Mouse (Mus musculus): ENCODE measurements around the gene Gpr82. TPM values are rescaled to one million over a fixed set of nuclear protein-coding genes. Genes with fewer than 3 reads are reported as not detected.

Gpr82 gene
- polyA plus RNA-seq, 1 experiment from 2014 or later = 0.57 TPM

DNA sequence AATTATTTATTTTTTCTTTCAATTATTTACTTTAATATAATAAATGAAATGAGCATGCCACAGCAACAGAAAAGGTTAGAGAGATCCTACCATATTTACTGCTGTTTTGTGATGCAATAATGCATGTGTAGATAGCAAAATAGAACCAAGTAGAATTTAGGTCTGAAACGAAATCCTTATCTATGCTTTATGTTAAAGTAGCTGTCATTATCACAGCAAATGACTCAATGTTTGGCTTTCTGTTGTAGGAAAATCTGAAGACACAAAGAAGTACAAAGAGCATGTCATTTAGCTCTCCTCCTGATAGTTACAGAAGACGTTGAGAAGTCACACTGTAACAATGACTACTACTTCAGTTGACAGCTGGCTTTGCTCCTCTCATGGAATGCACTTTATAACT lies 22.3 kb upstream of the Gpr82 start:
- no peak overlapping the region for H3K9ac ChIP-seq (ENCODE audit: low read length)
- no peaks in the 10 kb centered on the region for H3K9me3 ChIP-seq (ENCODE audit: control insufficient read depth, low read length)
- WGBS = 80% methylated on average over 2 of the region's 2 CpGs
- DNase-seq (ENCODE audit: low spot score) (no peak), ATAC-seq (replicated peaks; ENCODE audit: low FRiP score) (no peak)
- no peak overlapping the region for H3K27ac ChIP-seq (ENCODE audit: low read depth, low read length)
- H3K4me2 ChIP-seq (ENCODE audit: low read depth, low read length, severe bottlenecking) = no peak overlapping the region
- no peak overlapping the region for H3K4me3 ChIP-seq (ENCODE audit: low read depth, low read length)
- no peaks in the 10 kb centered on the region for H3K4me1 ChIP-seq (replicated peaks; ENCODE audit: control insufficient read depth, insufficient read depth, low read length)
- no peaks in the 10 kb centered on the region for H3K27me3 ChIP-seq (ENCODE audit: control insufficient read depth, insufficient read depth, low read length)
- no peaks in the 10 kb centered on the region for H3K36me3 ChIP-seq (ENCODE audit: control insufficient read depth, insufficient read depth, low read length)

DNA sequence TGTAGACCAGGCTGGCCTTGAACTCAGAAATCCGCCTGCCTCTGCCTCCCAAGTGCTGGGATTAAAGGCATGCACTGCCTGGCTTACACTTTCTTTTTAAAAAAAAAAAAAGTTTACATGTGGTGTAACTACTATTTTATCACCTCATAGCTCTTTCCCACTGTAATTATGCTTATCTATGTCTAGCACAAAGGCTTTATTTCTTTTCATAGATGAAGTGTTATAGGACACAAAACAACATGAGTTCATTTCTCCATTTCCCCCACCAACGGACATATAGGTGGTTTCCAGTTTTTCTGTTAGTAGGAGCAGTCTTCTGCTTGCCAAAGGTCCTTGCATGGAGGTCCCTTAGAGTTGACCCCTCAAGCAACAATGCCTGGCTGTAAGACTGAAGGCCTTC lies 9.3 kb upstream of the Gpr82 start:
- Histone ChIP-seq H3K27ac (ENCODE audit: low read depth, low read length) (no peak overlapping the region), H3K36me3 (ENCODE audit: control insufficient read depth, insufficient read depth, low read length) (no peaks in the 10 kb centered on the region), H3K9me3 (ENCODE audit: control insufficient read depth, low read length) (no peaks in the 10 kb centered on the region), H3K4me3 (ENCODE audit: low read depth, low read length) (no peak overlapping the region), H3K9ac (ENCODE audit: low read length) (no peak overlapping the region), H3K4me1 (replicated peaks; ENCODE audit: control insufficient read depth, insufficient read depth, low read length) (no peaks in the 10 kb centered on the region), H3K4me2 (ENCODE audit: low read depth, low read length, severe bottlenecking) (no peak overlapping the region), H3K27me3 (ENCODE audit: control insufficient read depth, insufficient read depth, low read length) (no peaks in the 10 kb centered on the region)
- WGBS = 57% methylated on average over 2 of the region's 2 CpGs
- ATAC-seq (replicated peaks; ENCODE audit: low FRiP score) = no peak
- no peak for DNase-seq (ENCODE audit: low spot score)

DNA sequence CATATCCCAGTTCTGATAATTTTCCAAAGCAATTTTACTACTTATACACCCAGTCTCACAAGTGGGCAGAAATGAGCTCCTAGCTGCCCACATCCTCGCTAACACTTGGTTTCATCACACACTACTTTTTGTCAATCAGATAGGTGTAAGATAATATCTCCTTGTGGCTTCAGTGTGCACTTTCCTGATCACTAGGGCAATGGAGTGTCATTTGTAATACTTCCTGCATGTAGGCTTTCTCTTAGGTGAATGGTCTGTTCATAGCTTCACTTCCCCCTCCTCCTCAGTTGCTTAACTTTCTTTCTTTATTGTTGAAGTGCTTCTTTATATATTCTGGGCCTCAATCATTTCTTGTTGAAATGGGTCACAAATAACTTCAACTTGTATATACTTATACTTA lies 8.9 kb upstream of the Gpr82 start:
- 92% methylated on average over 1 of the region's 1 CpGs for WGBS
- Histone ChIP-seq H3K27ac (ENCODE audit: low read depth, low read length) (no peak overlapping the region), H3K4me1 (replicated peaks; ENCODE audit: control insufficient read depth, insufficient read depth, low read length) (no peaks in the 10 kb centered on the region), H3K4me2 (ENCODE audit: low read depth, low read length, severe bottlenecking) (no peak overlapping the region), H3K9ac (ENCODE audit: low read length) (no peak overlapping the region), H3K4me3 (ENCODE audit: low read depth, low read length) (no peak overlapping the region), H3K9me3 (ENCODE audit: control insufficient read depth, low read length) (no peaks in the 10 kb centered on the region), H3K27me3 (ENCODE audit: control insufficient read depth, insufficient read depth, low read length) (no peaks in the 10 kb centered on the region), H3K36me3 (ENCODE audit: control insufficient read depth, insufficient read depth, low read length) (no peaks in the 10 kb centered on the region)
- DNase-seq (ENCODE audit: low spot score) (no peak), ATAC-seq (replicated peaks; ENCODE audit: low FRiP score) (no peak)

DNA sequence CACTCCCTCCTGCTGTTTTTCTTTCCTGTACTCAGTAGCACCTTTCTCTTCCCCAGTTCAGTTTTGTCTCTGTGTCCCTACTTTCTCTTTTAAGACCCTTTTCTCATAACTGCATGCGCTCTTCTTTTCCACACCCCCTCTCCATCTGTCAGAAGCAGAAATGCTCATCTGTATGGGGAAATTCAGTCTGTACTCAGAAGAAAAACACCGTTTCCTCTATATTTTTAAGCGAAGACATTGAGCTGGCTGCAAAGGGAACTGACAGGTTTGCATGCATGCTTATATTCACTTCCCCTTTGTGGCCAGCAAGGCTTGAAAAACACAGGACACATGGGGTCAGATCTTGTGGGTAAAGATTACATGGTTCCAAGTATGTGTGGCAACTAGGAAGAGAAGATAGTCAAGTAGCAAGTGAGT lies 6.2 kb upstream of the Gpr82 start:
- H3K27ac ChIP-seq (ENCODE audit: low read depth, low read length) = no peak overlapping the region
- H3K9ac ChIP-seq (ENCODE audit: low read length) = no peak overlapping the region
- H3K4me2 ChIP-seq (ENCODE audit: low read depth, low read length, severe bottlenecking) = no peak overlapping the region
- ATAC-seq (replicated peaks; ENCODE audit: low FRiP score) (no peak), DNase-seq (ENCODE audit: low spot score) (no peak)
- no peaks in the 10 kb centered on the region for H3K9me3 ChIP-seq (ENCODE audit: control insufficient read depth, low read length)
- no peak overlapping the region for H3K4me3 ChIP-seq (ENCODE audit: low read depth, low read length)
- no peaks in the 10 kb centered on the region for H3K27me3 ChIP-seq (ENCODE audit: control insufficient read depth, insufficient read depth, low read length)
- H3K4me1 ChIP-seq (replicated peaks; ENCODE audit: control insufficient read depth, insufficient read depth, low read length) = no peaks in the 10 kb centered on the region
- WGBS = 85% methylated on average over 3 of the region's 3 CpGs
- H3K36me3 ChIP-seq (ENCODE audit: control insufficient read depth, insufficient read depth, low read length) = no peaks in the 10 kb centered on the region

- Histone ChIP-seq H3K9me3 (ENCODE audit: control insufficient read depth, low read length) (no peaks in the 10 kb centered on the region), H3K9ac (ENCODE audit: low read length) (no peak overlapping the region), H3K4me1 (replicated peaks; ENCODE audit: control insufficient read depth, insufficient read depth, low read length) (no peaks in the 10 kb centered on the region), H3K27ac (ENCODE audit: low read depth, low read length) (no peak overlapping the region), H3K4me3 (ENCODE audit: low read depth, low read length) (no peak overlapping the region), H3K36me3 (ENCODE audit: control insufficient read depth, insufficient read depth, low read length) (no peaks in the 10 kb centered on the region), H3K4me2 (ENCODE audit: low read depth, low read length, severe bottlenecking) (no peak overlapping the region), H3K27me3 (ENCODE audit: control insufficient read depth, insufficient read depth, low read length) (no peaks in the 10 kb centered on the region)
- 89% methylated on average over 6 of the region's 6 CpGs for WGBS
- ATAC-seq (replicated peaks; ENCODE audit: low FRiP score) = no peak
- no peak for DNase-seq (ENCODE audit: low spot score)
Measured at GRCm38 (mm10) chrX:13655906-13656305, 5.3 kb upstream of the Gpr82 start.

DNA sequence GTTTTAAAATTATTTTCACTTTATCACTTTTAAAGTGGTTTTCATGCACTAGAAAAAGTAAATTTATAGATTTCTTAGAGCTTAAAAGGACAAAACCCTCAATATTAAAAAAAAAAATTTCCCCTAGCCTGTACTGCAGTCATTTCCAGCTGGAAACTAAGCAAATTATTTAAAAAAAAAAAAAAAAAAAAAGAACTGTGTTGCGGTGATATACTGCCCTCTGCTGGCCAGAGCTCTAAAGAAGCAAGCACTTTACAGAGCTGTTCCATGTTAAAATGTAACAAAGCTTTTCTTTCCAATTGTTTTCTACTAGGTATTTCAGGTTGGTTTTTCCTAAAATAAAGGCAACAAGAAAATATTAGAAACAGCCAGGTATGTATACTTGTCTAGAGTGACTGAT lies 4.4 kb upstream of the Gpr82 start:
- no peak overlapping the region for H3K4me2 ChIP-seq (ENCODE audit: low read depth, low read length, severe bottlenecking)
- ATAC-seq (replicated peaks; ENCODE audit: low FRiP score) = no peak
- H3K27me3 ChIP-seq (ENCODE audit: control insufficient read depth, insufficient read depth, low read length) = no peaks in the 10 kb centered on the region
- H3K4me3 ChIP-seq (ENCODE audit: low read depth, low read length) = no peak overlapping the region
- 7% methylated on average over 1 of the region's 1 CpGs for WGBS
- no peak overlapping the region for H3K9ac ChIP-seq (ENCODE audit: low read length)
- no peaks in the 10 kb centered on the region for H3K36me3 ChIP-seq (ENCODE audit: control insufficient read depth, insufficient read depth, low read length)
- no peaks in the 10 kb centered on the region for H3K9me3 ChIP-seq (ENCODE audit: control insufficient read depth, low read length)
- no peak overlapping the region for H3K27ac ChIP-seq (ENCODE audit: low read depth, low read length)
- DNase-seq (ENCODE audit: low spot score) = peak; percentile 50
- no peaks in the 10 kb centered on the region for H3K4me1 ChIP-seq (replicated peaks; ENCODE audit: control insufficient read depth, insufficient read depth, low read length)

DNA sequence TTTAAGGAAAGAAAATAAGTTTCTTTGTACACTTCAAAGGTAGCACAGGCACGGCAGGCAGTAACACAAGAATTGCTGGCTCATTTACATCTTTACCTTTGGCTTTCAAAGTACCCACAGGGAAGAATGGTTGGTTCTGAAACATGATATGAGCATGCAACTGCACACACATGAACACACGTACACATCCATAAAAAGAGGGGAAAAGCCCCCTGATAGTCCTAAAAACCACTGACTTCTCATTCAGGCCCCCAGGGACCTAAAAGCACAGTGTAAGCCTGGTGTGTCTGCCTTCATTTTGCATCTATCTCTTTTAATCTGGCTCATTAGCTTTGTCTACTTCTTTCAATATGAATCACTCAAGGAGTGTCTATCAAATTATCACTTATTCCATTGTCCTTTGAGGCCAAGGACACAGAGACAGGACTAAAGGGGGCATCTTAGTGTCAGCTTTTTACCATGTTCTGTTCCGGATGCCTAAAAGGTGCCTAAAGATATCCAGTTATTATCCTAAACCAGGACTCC lies 2.5 kb upstream of the Gpr82 start:
- WGBS = 86% methylated on average over 3 of the region's 3 CpGs
- Histone ChIP-seq H3K27me3 (ENCODE audit: control insufficient read depth, insufficient read depth, low read length) (no peaks in the 10 kb centered on the region), H3K9me3 (ENCODE audit: control insufficient read depth, low read length) (no peaks in the 10 kb centered on the region), H3K9ac (ENCODE audit: low read length) (no peak overlapping the region), H3K4me1 (replicated peaks; ENCODE audit: control insufficient read depth, insufficient read depth, low read length) (no peaks in the 10 kb centered on the region), H3K36me3 (ENCODE audit: control insufficient read depth, insufficient read depth, low read length) (no peaks in the 10 kb centered on the region), H3K4me2 (ENCODE audit: low read depth, low read length, severe bottlenecking) (no peak overlapping the region), H3K27ac (ENCODE audit: low read depth, low read length) (no peak overlapping the region), H3K4me3 (ENCODE audit: low read depth, low read length) (no peak overlapping the region)
- DNase-seq (ENCODE audit: low spot score) (no peak), ATAC-seq (replicated peaks; ENCODE audit: low FRiP score) (no peak)

GRCm38 (mm10) chrX:13659201-13659890 lies 1.8 kb upstream of the Gpr82 start:
- Histone ChIP-seq H3K27ac (ENCODE audit: low read depth, low read length) (no peak overlapping the region), H3K4me3 (ENCODE audit: low read depth, low read length) (no peak overlapping the region), H3K4me1 (replicated peaks; ENCODE audit: control insufficient read depth, insufficient read depth, low read length) (no peaks in the 10 kb centered on the region), H3K9ac (ENCODE audit: low read length) (no peak overlapping the region), H3K36me3 (ENCODE audit: control insufficient read depth, insufficient read depth, low read length) (no peaks in the 10 kb centered on the region), H3K4me2 (ENCODE audit: low read depth, low read length, severe bottlenecking) (no peak overlapping the region), H3K27me3 (ENCODE audit: control insufficient read depth, insufficient read depth, low read length) (no peaks in the 10 kb centered on the region), H3K9me3 (ENCODE audit: control insufficient read depth, low read length) (no peaks in the 10 kb centered on the region)
- ATAC-seq (replicated peaks; ENCODE audit: low FRiP score) (no peak), DNase-seq (ENCODE audit: low spot score) (no peak)
- 66% methylated on average over 4 of the region's 4 CpGs for WGBS

GRCm38 (mm10) chrX:13668867-13669266 lies 7.7 kb downstream of the Gpr82 start:
- Histone ChIP-seq H3K9ac (ENCODE audit: low read length) (no peak overlapping the region), H3K4me2 (ENCODE audit: low read depth, low read length, severe bottlenecking) (no peak overlapping the region), H3K27me3 (ENCODE audit: control insufficient read depth, insufficient read depth, low read length) (no peaks in the 10 kb centered on the region), H3K27ac (ENCODE audit: low read depth, low read length) (no peak overlapping the region), H3K9me3 (ENCODE audit: control insufficient read depth, low read length) (no peaks in the 10 kb centered on the region), H3K36me3 (ENCODE audit: control insufficient read depth, insufficient read depth, low read length) (no peaks in the 10 kb centered on the region), H3K4me3 (ENCODE audit: low read depth, low read length) (no peak overlapping the region), H3K4me1 (replicated peaks; ENCODE audit: control insufficient read depth, insufficient read depth, low read length) (no peaks in the 10 kb centered on the region)
- ATAC-seq (replicated peaks; ENCODE audit: low FRiP score) (no peak), DNase-seq (ENCODE audit: low spot score) (no peak)
- WGBS = 79% methylated on average over 5 of the region's 5 CpGs

Data from forebrain, embryonic 11.5 days (tissue).